Mouse (Mus musculus) forebrain, embryonic 11.5 days (tissue): ENCODE results near the gene Kank1. TPM values are rescaled to one million over a fixed set of nuclear protein-coding genes. Genes with fewer than 3 reads are reported as not detected.

Source experiments
- ATAC-seq: fragments of 200-750 bp; cut with Nextera tagmentation; replicated peaks from 2 replicates; pipeline ENCODE4 v1.8.0; 2017; ENCODE audit warnings: moderate TSS enrichment; ENCODE audit not compliant: low FRiP score
- DNase-seq: peaks from one replicate; pipeline ENCODE4 v3.0.0-alpha.2; 2017; ENCODE audit warnings: low spot score
- H3K27ac ChIP-seq: fragments of 300-500 bp; sonication (generic); 2 replicates; pipeline ENCODE4 v1.5.1; 2014; ENCODE audit warnings: low read depth, low read length
- H3K27me3 ChIP-seq: fragments of 300-500 bp; sonication (generic); 2 replicates; pipeline ENCODE4 v1.6.1; 2014; ENCODE audit warnings: mild to moderate bottlenecking, low read length, mixed read lengths; ENCODE audit not compliant: control insufficient read depth, insufficient read depth
- H3K36me3 ChIP-seq: fragments of 300-500 bp; sonication (generic); 2 replicates; pipeline ENCODE4 v1.6.1; 2014; ENCODE audit warnings: mild to moderate bottlenecking, low read length, moderate library complexity, mixed read lengths; ENCODE audit not compliant: control insufficient read depth, insufficient read depth
- H3K4me1 ChIP-seq: fragments of 300-500 bp; sonication (generic); replicated peaks from 2 replicates; pipeline ENCODE4 v1.6.1; 2014; ENCODE audit warnings: low read length, mixed read lengths; ENCODE audit not compliant: control insufficient read depth, insufficient read depth
- H3K4me2 ChIP-seq: fragments of 300-500 bp; sonication (generic); 2 replicates; pipeline ENCODE4 v1.6.1; 2014; ENCODE audit warnings: low read depth, mild to moderate bottlenecking, low read length, moderate library complexity, mixed read lengths; ENCODE audit not compliant: severe bottlenecking
- H3K4me3 ChIP-seq: fragments of 300-500 bp; sonication (generic); 2 replicates; pipeline ENCODE4 v1.5.1; 2014; ENCODE audit warnings: low read depth, low read length
- H3K9ac ChIP-seq: fragments of 300-500 bp; sonication (generic); 2 replicates; pipeline ENCODE4 v1.6.1; 2014; ENCODE audit warnings: low read length
- H3K9me3 ChIP-seq: fragments of 300-500 bp; sonication (generic); 2 replicates; pipeline ENCODE4 v1.6.1; 2016; ENCODE audit warnings: low read length, mixed read lengths; ENCODE audit not compliant: control insufficient read depth
- WGBS: fragments of 180-500 bp; shearing (Covaris S2); extraction: QIAGEN DNeasy Blood & Tissue Kit; methylation state at CpG from one replicate; pipeline ENCODE4 v1.1.7; 2014; 5-methylcytosine and 5-hydroxymethylcytosine counted together
- polyA plus RNA-seq: library from polyadenylated mRNA; unstranded; fragments of >200 nt; fragmentation: Nextera tagmentation; extraction: Ambion mirVana; gene quantifications from 2 replicates; pipeline ENCODE4 v1.2.1, GENCODE M21; 2014

Kank1 gene
- polyA plus RNA-seq, 1 experiment from 2014 or later = 15.3 TPM

- Histone ChIP-seq H3K36me3 (no peaks in the 10 kb centered on the region), H3K27ac (no peak overlapping the region), H3K4me3 (no peak overlapping the region), H3K4me2 (no peak overlapping the region), H3K4me1 (no peaks in the 10 kb centered on the region), H3K27me3 (no peaks in the 10 kb centered on the region), H3K9me3 (no peaks in the 10 kb centered on the region), H3K9ac (no peak overlapping the region)
- 94% methylated on average over 7 of the region's 7 CpGs for WGBS
- no peak for DNase-seq
- no peak for ATAC-seq
These were observed 197.6 kb downstream of the Kank1 start for GRCm38 (mm10) chr19:25434345-25434744.

- Histone ChIP-seq H3K9me3 (no peaks in the 10 kb centered on the region), H3K4me2 (no peak overlapping the region), H3K27ac (no peak overlapping the region), H3K4me1 (no peaks in the 10 kb centered on the region), H3K4me3 (no peak overlapping the region), H3K36me3 (no peaks in the 10 kb centered on the region), H3K9ac (no peak overlapping the region), H3K27me3 (no peaks in the 10 kb centered on the region)
- DNase-seq (no peak), ATAC-seq (no peak)
- 83% methylated on average over 6 of the region's 6 CpGs for WGBS
These were observed 198.0 kb downstream of the Kank1 start for GRCm38 (mm10) chr19:25434795-25435194.

DNA sequence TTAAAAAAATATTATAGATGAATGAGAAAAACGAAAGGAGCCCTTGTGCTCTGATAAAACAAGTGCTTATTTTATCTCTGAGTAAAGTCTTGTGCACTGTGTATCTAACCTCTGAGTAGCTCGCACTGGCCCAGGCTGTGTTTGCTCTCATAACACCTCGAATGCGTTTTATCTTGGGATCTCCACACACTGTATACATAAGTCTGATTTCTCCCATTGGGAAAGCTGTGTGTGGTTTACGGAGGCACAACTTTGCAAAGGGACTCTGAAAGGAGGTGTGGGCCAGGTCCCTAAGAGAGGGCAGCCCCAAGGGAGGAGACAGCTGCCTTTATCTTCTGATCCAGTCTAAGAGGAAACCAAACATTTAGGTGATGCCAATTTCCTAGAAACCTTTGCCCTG, 198.6 kb downstream of the Kank1 start:
- no peak for ATAC-seq
- H3K36me3 ChIP-seq = no peaks in the 10 kb centered on the region

GRCm38 (mm10) chr19:25436175-25436574, 199.4 kb downstream of the Kank1 start:
- WGBS = 78% methylated on average over 4 of the region's 4 CpGs
- no peak for DNase-seq
- H3K4me2 ChIP-seq = no peak overlapping the region

More for the DNA sequence above, 198.6 kb downstream of the Kank1 start:
- H3K27ac ChIP-seq = no peak overlapping the region
- no peaks in the 10 kb centered on the region for H3K4me1 ChIP-seq
- no peak overlapping the region for H3K4me2 ChIP-seq
- no peak overlapping the region for H3K9ac ChIP-seq
- no peaks in the 10 kb centered on the region for H3K27me3 ChIP-seq
- H3K4me3 ChIP-seq = no peak overlapping the region
- 89% methylated on average over 5 of the region's 5 CpGs for WGBS
- no peak for DNase-seq
- no peaks in the 10 kb centered on the region for H3K9me3 ChIP-seq

GRCm38 (mm10) chr19:25436789-25437650, 200.2 kb downstream of the Kank1 start:
- ATAC-seq (no peak), DNase-seq (no peak)
- Histone ChIP-seq H3K36me3 (no peaks in the 10 kb centered on the region), H3K9ac (no peak overlapping the region), H3K4me3 (no peak overlapping the region), H3K4me2 (no peak overlapping the region), H3K27ac (no peak overlapping the region), H3K4me1 (no peaks in the 10 kb centered on the region), H3K27me3 (no peaks in the 10 kb centered on the region), H3K9me3 (no peaks in the 10 kb centered on the region)
- WGBS = 93% methylated on average over 20 of the region's 20 CpGs

More at GRCm38 (mm10) chr19:25436175-25436574, 199.4 kb downstream of the Kank1 start:
- H3K9ac ChIP-seq = no peak overlapping the region
- H3K27me3 ChIP-seq = no peaks in the 10 kb centered on the region
- no peak overlapping the region for H3K4me3 ChIP-seq
- H3K4me1 ChIP-seq = no peaks in the 10 kb centered on the region
- H3K9me3 ChIP-seq = no peaks in the 10 kb centered on the region
- no peaks in the 10 kb centered on the region for H3K36me3 ChIP-seq
- ATAC-seq = no peak
- no peak overlapping the region for H3K27ac ChIP-seq

- H3K4me1 ChIP-seq = no peaks in the 10 kb centered on the region
- no peak for ATAC-seq
- no peaks in the 10 kb centered on the region for H3K36me3 ChIP-seq
- H3K9me3 ChIP-seq = no peaks in the 10 kb centered on the region
- no peaks in the 10 kb centered on the region for H3K27me3 ChIP-seq
- no peak for DNase-seq
- H3K9ac ChIP-seq = no peak overlapping the region
- WGBS = 91% methylated on average over 6 of the region's 6 CpGs
- no peak overlapping the region for H3K4me2 ChIP-seq
- H3K4me3 ChIP-seq = no peak overlapping the region
- H3K27ac ChIP-seq = no peak overlapping the region
These were observed 201.5 kb downstream of the Kank1 start for GRCm38 (mm10) chr19:25438246-25438645.

DNA sequence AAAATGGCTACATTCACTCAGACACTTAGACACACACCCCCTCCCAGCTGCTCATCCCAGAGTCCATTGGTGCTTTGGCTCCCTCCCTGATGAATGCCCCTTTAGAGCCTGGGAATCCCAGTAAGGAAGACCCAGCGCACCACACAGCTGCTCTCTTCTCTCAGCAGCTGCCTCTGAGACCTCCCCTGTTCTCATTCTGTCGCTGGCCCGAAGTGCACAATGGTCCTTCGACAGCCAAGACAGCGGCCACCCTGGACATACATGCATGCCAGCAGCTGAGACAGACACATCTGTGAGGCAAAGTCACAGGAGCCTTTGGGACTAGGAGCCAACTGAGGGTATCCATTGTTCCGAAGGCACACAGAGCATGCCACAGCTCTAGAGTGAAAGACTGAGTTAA, 203.0 kb downstream of the Kank1 start:
- Histone ChIP-seq H3K4me3 (no peak overlapping the region), H3K27me3 (no peaks in the 10 kb centered on the region), H3K9ac (no peak overlapping the region), H3K4me2 (no peak overlapping the region), H3K4me1 (no peaks in the 10 kb centered on the region), H3K27ac (no peak overlapping the region), H3K9me3 (no peaks in the 10 kb centered on the region), H3K36me3 (no peaks in the 10 kb centered on the region)
- DNase-seq (no peak), ATAC-seq (no peak)
- 84% methylated on average over 6 of the region's 6 CpGs for WGBS

DNA sequence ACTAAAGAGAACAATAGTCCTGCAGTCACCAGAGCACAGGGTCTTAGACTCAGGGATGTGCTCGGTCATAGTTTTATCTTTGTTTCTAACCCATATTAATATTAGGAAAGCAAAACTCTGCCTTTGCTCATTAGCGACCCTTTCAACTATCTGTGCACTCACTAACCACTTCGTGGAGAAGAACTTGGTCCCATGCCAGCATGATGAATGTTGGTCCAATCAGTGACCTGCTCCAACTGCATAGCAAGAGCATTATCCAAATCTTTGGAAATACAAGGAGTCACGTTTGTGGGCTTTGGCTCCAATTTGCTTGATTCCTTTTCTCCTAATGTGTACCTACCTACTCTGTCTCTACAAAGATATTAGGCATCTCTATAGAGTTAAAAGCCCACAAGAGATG, 204.0 kb downstream of the Kank1 start:
- H3K27ac ChIP-seq = no peak overlapping the region
- no peaks in the 10 kb centered on the region for H3K27me3 ChIP-seq
- no peak overlapping the region for H3K9ac ChIP-seq
- H3K36me3 ChIP-seq = no peaks in the 10 kb centered on the region
- WGBS = 88% methylated on average over 4 of the region's 4 CpGs
- H3K4me2 ChIP-seq = no peak overlapping the region
- H3K4me1 ChIP-seq = no peaks in the 10 kb centered on the region
- ATAC-seq (no peak), DNase-seq (no peak)
- H3K4me3 ChIP-seq = no peak overlapping the region
- H3K9me3 ChIP-seq = no peaks in the 10 kb centered on the region

- Histone ChIP-seq H3K27ac (no peak overlapping the region), H3K9ac (no peak overlapping the region), H3K27me3 (no peaks in the 10 kb centered on the region), H3K4me2 (no peak overlapping the region), H3K9me3 (no peaks in the 10 kb centered on the region), H3K4me1 (no peaks in the 10 kb centered on the region), H3K36me3 (no peaks in the 10 kb centered on the region), H3K4me3 (no peak overlapping the region)
- DNase-seq (peak; percentile 75), ATAC-seq (0 out of 2 replicates have a peak, but pooled peaks have one; percentile 30)
- WGBS = 26% methylated on average over 7 of the region's 7 CpGs
These were observed 208.3 kb downstream of the Kank1 start for GRCm38 (mm10) chr19:25445054-25445453.
